Mouse (Mus musculus) forebrain, embryonic 12.5 days (tissue): ENCODE data around the gene Pdilt. TPM values are rescaled to one million over a fixed set of nuclear protein-coding genes. Genes with fewer than 3 reads are reported as not detected.

Source experiments
- ATAC-seq: fragments of 200-750 bp; cut with Nextera tagmentation; 2 replicates; pipeline ENCODE4 v1.8.0; 2017; ENCODE audit warnings: moderate TSS enrichment; ENCODE audit not compliant: low FRiP score
- H3K27ac ChIP-seq: fragments of 300-500 bp; sonication (generic); 2 replicates; pipeline ENCODE4 v1.5.1; 2016; ENCODE audit warnings: mild to moderate bottlenecking
- H3K27me3 ChIP-seq: fragments of 300-500 bp; sonication (generic); 2 replicates; pipeline ENCODE4 v1.6.1; 2016; ENCODE audit warnings: mild to moderate bottlenecking
- H3K36me3 ChIP-seq: fragments of 300-500 bp; sonication (generic); replicated peaks from 2 replicates; pipeline ENCODE4 v1.6.1; 2016; ENCODE audit warnings: mild to moderate bottlenecking
- H3K4me1 ChIP-seq: fragments of 300-500 bp; sonication (generic); 2 replicates; pipeline ENCODE4 v1.6.1; 2016
- H3K4me2 ChIP-seq: fragments of 300-500 bp; sonication (generic); 2 replicates; pipeline ENCODE4 v1.6.1; 2016; ENCODE audit warnings: mild to moderate bottlenecking, moderate library complexity
- H3K4me3 ChIP-seq: fragments of 300-500 bp; sonication (generic); replicated peaks from 2 replicates; pipeline ENCODE4 v1.5.1; 2016; ENCODE audit warnings: mild to moderate bottlenecking
- H3K9ac ChIP-seq: fragments of 300-500 bp; sonication (generic); 2 replicates; pipeline ENCODE4 v1.6.1; 2016; ENCODE audit warnings: mild to moderate bottlenecking
- H3K9me3 ChIP-seq: fragments of 300-500 bp; sonication (generic); 2 replicates; pipeline ENCODE4 v1.6.1; 2016
- WGBS: fragments of 180-500 bp; shearing (Covaris S2); methylation state at CpG from one replicate; pipeline ENCODE4 v1.1.7; 2016; 5-methylcytosine and 5-hydroxymethylcytosine counted together
- polyA plus RNA-seq: library from polyadenylated mRNA; unstranded; fragments of >200 nt; fragmentation: Nextera tagmentation; extraction: Ambion mirVana; gene quantifications from 2 replicates; pipeline ENCODE4 v1.2.1, GENCODE M21; 2016

Gene Pdilt
- polyA plus RNA-seq, 1 experiment from 2014 or later: not detected

GRCm38 (mm10) chr7:119527548-119527947 is 4.3 kb upstream of the Pdilt start:
- no peak for ATAC-seq
- peaks cover 4% of the 10 kb centered on the region; the same call in 1 of the 2 replicates for H3K4me1 ChIP-seq
- H3K27me3 ChIP-seq: 0 out of 2 replicates have a peak, but pooled peaks cover 3% of the 10 kb centered on the region
- H3K36me3 ChIP-seq: no peaks in the 10 kb centered on the region
- 56% methylated on average over 2 of the region's 2 CpGs for WGBS
- no peaks in the 10 kb centered on the region for H3K9me3 ChIP-seq
- H3K27ac ChIP-seq: no peak overlapping the region
- H3K4me3 ChIP-seq: no peak overlapping the region
- no peak overlapping the region for H3K9ac ChIP-seq
- no peak overlapping the region for H3K4me2 ChIP-seq

GRCm38 (mm10) chr7:119527135-119527534 is 3.8 kb upstream of the Pdilt start:
- 86% methylated on average over 1 of the region's 1 CpGs for WGBS
- H3K27me3 ChIP-seq: 0 out of 2 replicates have a peak, but pooled peaks cover 3% of the 10 kb centered on the region
- peaks cover 4% of the 10 kb centered on the region; the same call in 1 of the 2 replicates for H3K4me1 ChIP-seq
- H3K4me3 ChIP-seq: no peak overlapping the region
- H3K9me3 ChIP-seq: no peaks in the 10 kb centered on the region
- no peak overlapping the region for H3K27ac ChIP-seq
- H3K4me2 ChIP-seq: no peak overlapping the region
- ATAC-seq: no peak
- no peak overlapping the region for H3K9ac ChIP-seq
- no peaks in the 10 kb centered on the region for H3K36me3 ChIP-seq

DNA sequence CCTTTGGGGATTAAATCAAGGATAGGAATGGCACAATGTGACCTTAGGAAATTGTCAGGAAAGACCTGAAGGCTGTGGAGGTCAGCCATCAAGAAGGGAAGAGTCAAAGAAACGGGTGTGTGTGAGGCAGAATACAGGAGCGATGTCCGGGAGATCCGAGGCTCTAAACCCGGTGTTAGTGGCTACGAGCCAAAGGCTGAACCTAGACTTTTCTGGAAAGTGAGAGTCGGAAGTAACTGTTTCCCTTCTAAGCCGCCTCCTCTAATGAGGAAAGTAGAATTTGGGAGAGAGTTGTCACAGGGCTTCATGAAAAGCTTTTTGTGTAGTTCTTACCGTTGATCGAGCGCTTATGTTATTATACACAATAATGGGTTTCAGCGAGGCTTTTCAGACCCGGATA is 3.2 kb upstream of the Pdilt start:
- 31% methylated on average over 13 of the region's 13 CpGs for WGBS
- H3K4me1 ChIP-seq: peaks cover 4% of the 10 kb centered on the region; the same call in 1 of the 2 replicates

GRCm38 (mm10) chr7:119525881-119526281 is 2.6 kb upstream of the Pdilt start:
- WGBS: 50% methylated on average over 2 of the region's 2 CpGs
- H3K9ac ChIP-seq: no peak overlapping the region
- H3K27ac ChIP-seq: no peak overlapping the region
- H3K4me3 ChIP-seq: no peak overlapping the region
- H3K36me3 ChIP-seq: no peaks in the 10 kb centered on the region
- H3K9me3 ChIP-seq: no peaks in the 10 kb centered on the region
- 0 out of 2 replicates have a peak, but pooled peaks cover 3% of the 10 kb centered on the region for H3K27me3 ChIP-seq
- H3K4me2 ChIP-seq: no peak overlapping the region
- H3K4me1 ChIP-seq: peaks cover 4% of the 10 kb centered on the region; the same call in 1 of the 2 replicates
- ATAC-seq: no peak

More for the DNA sequence above, 3.2 kb upstream of the Pdilt start:
- Histone ChIP-seq H3K27me3 (0 out of 2 replicates have a peak, but pooled peaks cover 3% of the 10 kb centered on the region), H3K36me3 (no peaks in the 10 kb centered on the region), H3K27ac (no peak overlapping the region), H3K9ac (no peak overlapping the region), H3K4me2 (no peak overlapping the region), H3K4me3 (no peak overlapping the region), H3K9me3 (no peaks in the 10 kb centered on the region)
- no peak for ATAC-seq

- H3K4me3 ChIP-seq: no peak overlapping the region
- 0 out of 2 replicates have a peak, but pooled peaks cover 3% of the 10 kb centered on the region for H3K27me3 ChIP-seq
- H3K27ac ChIP-seq: no peak overlapping the region
- no peak for ATAC-seq
- H3K36me3 ChIP-seq: no peaks in the 10 kb centered on the region
- 79% methylated on average over 1 of the region's 1 CpGs for WGBS
- H3K4me2 ChIP-seq: no peak overlapping the region
- H3K4me1 ChIP-seq: peaks cover 4% of the 10 kb centered on the region; the same call in 1 of the 2 replicates
- no peaks in the 10 kb centered on the region for H3K9me3 ChIP-seq
- no peak overlapping the region for H3K9ac ChIP-seq
Measured at GRCm38 (mm10) chr7:119522385-119522784, 904 bp downstream of the Pdilt start.

DNA sequence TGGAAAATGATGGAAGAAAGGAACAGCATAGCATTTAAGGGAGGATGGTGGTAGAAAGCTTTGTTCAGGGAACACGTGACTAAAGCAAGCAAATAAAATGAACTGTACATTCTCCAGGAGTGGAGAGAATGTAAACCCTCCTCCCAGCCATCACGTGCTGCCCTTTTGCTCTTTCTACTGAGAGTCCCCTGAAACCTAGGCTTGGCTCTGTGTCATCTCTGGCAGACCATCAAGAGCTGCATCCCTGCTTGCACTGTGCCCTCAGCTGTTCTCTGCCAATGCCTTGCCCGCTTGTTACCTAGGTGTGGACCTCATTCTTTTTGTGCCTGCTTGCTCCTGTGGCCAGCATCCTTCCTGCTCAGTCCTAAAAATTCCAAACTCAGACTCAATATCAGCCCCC is 1.5 kb downstream of the Pdilt start:
- Histone ChIP-seq H3K27ac (no peak overlapping the region), H3K4me3 (no peak overlapping the region), H3K36me3 (no peaks in the 10 kb centered on the region), H3K4me1 (peaks cover 4% of the 10 kb centered on the region; the same call in 1 of the 2 replicates), H3K4me2 (no peak overlapping the region), H3K27me3 (0 out of 2 replicates have a peak, but pooled peaks cover 3% of the 10 kb centered on the region), H3K9ac (no peak overlapping the region), H3K9me3 (no peaks in the 10 kb centered on the region)
- ATAC-seq: no peak
- WGBS: 81% methylated on average over 3 of the region's 3 CpGs

- Histone ChIP-seq H3K4me3 (no peak overlapping the region), H3K36me3 (no peaks in the 10 kb centered on the region), H3K9ac (no peak overlapping the region), H3K27ac (no peak overlapping the region), H3K27me3 (0 out of 2 replicates have a peak, but pooled peaks cover 1% of the 10 kb centered on the region), H3K4me2 (no peak overlapping the region), H3K9me3 (no peaks in the 10 kb centered on the region), H3K4me1 (no peaks in the 10 kb centered on the region)
- ATAC-seq: no peak
- WGBS: 54% methylated on average over 5 of the region's 5 CpGs
Measured at GRCm38 (mm10) chr7:119519654-119520053, 3.6 kb downstream of the Pdilt start.

DNA sequence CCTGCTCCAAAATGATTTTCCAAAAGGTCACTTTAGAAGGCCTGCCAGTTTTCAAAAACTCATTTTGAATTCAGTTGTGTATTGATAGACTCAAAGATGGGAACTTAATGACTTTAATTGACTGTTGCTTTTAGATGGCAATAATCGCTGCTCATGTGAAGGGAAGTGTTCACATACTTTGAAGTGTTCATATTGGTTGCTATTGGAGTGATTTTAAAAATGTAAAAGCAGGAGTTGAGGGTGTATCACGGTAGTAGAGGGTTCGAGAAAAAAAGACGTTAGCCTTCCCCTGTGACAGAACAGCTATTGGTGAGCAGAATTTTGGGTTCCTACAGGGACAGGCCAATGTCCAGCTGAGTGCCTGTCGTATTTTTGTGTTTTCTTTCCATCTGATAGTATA is 4.1 kb downstream of the Pdilt start, which contains the start of gene Acsm5:
Gene Acsm5, plus strand, starts transcription at position 301 of the 400 bp plus-strand sequence.
- WGBS: 75% methylated on average over 5 of the region's 5 CpGs
- H3K9me3 ChIP-seq: no peaks in the 10 kb centered on the region
- no peak for ATAC-seq
- H3K4me1 ChIP-seq: no peaks in the 10 kb centered on the region
- H3K4me2 ChIP-seq: no peak within 1 kb of the TSS
- H3K36me3 ChIP-seq: no peaks in the 10 kb centered on the region
- H3K9ac ChIP-seq: no peak within 1 kb of the TSS
- H3K4me3 ChIP-seq: no peak within 1 kb of the TSS
- H3K27ac ChIP-seq: no peak within 1 kb of the TSS
- H3K27me3 ChIP-seq: no peaks in the 10 kb centered on the region

DNA sequence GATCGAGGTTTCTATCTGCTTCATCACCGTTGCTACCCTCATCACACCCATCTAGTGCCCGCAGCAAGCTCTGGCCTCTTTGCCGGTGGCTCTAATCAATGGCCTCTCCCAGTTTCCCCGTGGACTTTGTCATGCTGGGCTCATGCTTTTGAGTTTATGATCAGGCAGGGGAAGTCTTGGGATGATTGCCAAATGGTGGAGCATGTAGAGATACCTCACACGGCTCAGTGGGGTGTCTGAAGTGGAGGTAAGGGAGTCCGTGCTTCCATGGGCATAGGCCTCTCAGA is 7.1 kb downstream of the Pdilt start:
- Histone ChIP-seq H3K4me1 (no peaks in the 10 kb centered on the region), H3K27ac (no peak overlapping the region), H3K36me3 (no peaks in the 10 kb centered on the region), H3K9me3 (no peaks in the 10 kb centered on the region), H3K4me3 (no peak overlapping the region), H3K4me2 (no peak overlapping the region), H3K27me3 (no peaks in the 10 kb centered on the region), H3K9ac (no peak overlapping the region)
- no peak for ATAC-seq
- WGBS: 89% methylated on average over 7 of the region's 7 CpGs

DNA sequence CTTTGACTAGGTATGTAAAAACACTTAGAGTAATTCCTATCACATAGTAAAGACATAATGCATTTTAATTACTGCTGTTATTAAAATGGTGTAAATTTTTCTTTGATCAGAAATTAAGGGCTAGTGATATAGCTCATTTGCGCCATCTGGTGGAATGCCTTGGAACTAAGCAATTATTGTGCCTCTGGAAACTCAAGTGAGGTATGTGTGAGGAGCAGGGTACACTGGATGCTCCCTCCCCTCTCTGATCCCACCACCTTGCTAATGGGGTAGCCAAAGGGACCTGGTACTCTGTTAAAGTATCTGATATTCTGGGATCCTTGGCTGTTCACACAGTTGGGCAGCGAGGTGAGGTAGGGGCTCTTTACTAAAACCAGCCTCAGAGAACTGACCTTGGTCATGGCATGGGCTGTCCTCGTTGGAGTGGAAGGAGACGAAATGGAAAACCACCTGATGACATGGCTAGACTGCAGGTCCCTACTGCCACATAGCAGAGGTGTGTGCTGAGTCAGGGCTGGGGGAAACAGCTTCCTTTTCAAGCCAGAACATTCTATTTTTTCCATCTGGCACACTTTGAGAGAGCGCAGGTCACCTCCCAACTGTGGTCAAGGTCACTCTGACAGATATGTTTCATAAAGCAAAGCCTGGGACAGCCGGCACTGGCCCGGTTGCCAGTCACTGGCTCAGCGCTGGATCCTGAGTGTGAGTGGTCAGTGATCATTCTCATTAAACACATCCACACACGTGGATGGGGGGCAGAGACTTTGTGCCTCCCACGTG is 7.6 kb downstream of the Pdilt start:
- WGBS: 68% methylated on average over 10 of the region's 10 CpGs
- no peaks in the 10 kb centered on the region for H3K4me1 ChIP-seq
- no peak overlapping the region for H3K27ac ChIP-seq
- H3K36me3 ChIP-seq: no peaks in the 10 kb centered on the region
- H3K9me3 ChIP-seq: no peaks in the 10 kb centered on the region
- H3K4me2 ChIP-seq: no peak overlapping the region
- ATAC-seq: no peak; the same call in 1 of the 2 replicates
- H3K27me3 ChIP-seq: no peaks in the 10 kb centered on the region
- H3K9ac ChIP-seq: no peak overlapping the region
- no peak overlapping the region for H3K4me3 ChIP-seq

GRCm38 (mm10) chr7:119513056-119513455 is 10.2 kb downstream of the Pdilt start:
- H3K9ac ChIP-seq: no peak overlapping the region
- no peak overlapping the region for H3K4me3 ChIP-seq
- H3K9me3 ChIP-seq: no peaks in the 10 kb centered on the region
- no peaks in the 10 kb centered on the region for H3K27me3 ChIP-seq
- 28% methylated on average over 7 of the region's 7 CpGs for WGBS
- no peaks in the 10 kb centered on the region for H3K4me1 ChIP-seq
- H3K4me2 ChIP-seq: no peak overlapping the region
- no peak for ATAC-seq
- H3K36me3 ChIP-seq: no peaks in the 10 kb centered on the region
- no peak overlapping the region for H3K27ac ChIP-seq

- H3K36me3 ChIP-seq: no peaks in the 10 kb centered on the region
- no peaks in the 10 kb centered on the region for H3K4me1 ChIP-seq
- H3K9me3 ChIP-seq: no peaks in the 10 kb centered on the region
- no peak overlapping the region for H3K4me3 ChIP-seq
- no peak overlapping the region for H3K9ac ChIP-seq
- no peak overlapping the region for H3K4me2 ChIP-seq
- no peak for ATAC-seq
- 87% methylated on average over 4 of the region's 4 CpGs for WGBS
- H3K27ac ChIP-seq: no peak overlapping the region
- no peaks in the 10 kb centered on the region for H3K27me3 ChIP-seq
Measured at GRCm38 (mm10) chr7:119511143-119511542, 12.1 kb downstream of the Pdilt start.
